19 mouse cellular contexts compared by ENCODE assay signal in genomic region chr13:3896032-3896431, GRCm38 (mm10). TPM values are rescaled to one million over a fixed set of nuclear protein-coding genes. Genes with fewer than 3 reads are reported as not detected.
"Had no signal": no experiment of that assay in that cellular context is flagged by ENCODE, and none has a peak within 500 bp of the region (broad histone marks: within the 10 kb centered on the region; RNA-seq: fewer than 3 reads in every experiment).

No protein-coding gene starts in this region.

- DNase-seq: kidney, adult 8-10 months; kidney, postnatal 25 days; right cerebral cortex, adult 18-20 months; right cerebral cortex, postnatal 25 days; thymus, adult 2 months; thymus, postnatal 36 days had no signal

- H3K27ac ChIP-seq: hindbrain, postnatal 0 days; left cerebral cortex, adult 2 months; limb, embryonic 10.5 days; midbrain, embryonic 13.5 days; neural tube, embryonic 15.5 days; stomach, postnatal 0 days had no signal

- H3K4me3 ChIP-seq: left cerebral cortex, adult 2 months; limb, embryonic 10.5 days; midbrain, embryonic 13.5 days; myocyte; neural tube, embryonic 15.5 days had no signal

- H3K9me3 ChIP-seq: limb, embryonic 10.5 days; midbrain, embryonic 13.5 days; neural tube, embryonic 15.5 days had no signal

- H3K9ac ChIP-seq: midbrain, embryonic 13.5 days; neural tube, embryonic 15.5 days had no signal

- H3K4me2 ChIP-seq: midbrain, embryonic 13.5 days; neural tube, embryonic 15.5 days had no signal

- ATAC-seq: hindbrain, postnatal 0 days; midbrain, embryonic 13.5 days had no signal

- H3K36me3 ChIP-seq: midbrain, embryonic 13.5 days; neural tube, embryonic 15.5 days had no signal

RNA-seq across cellular contexts. Expression of gene Tubal3, which starts 22.0 kb away (rescaled TPM):
- polyA plus RNA-seq: hindbrain, postnatal 0 days; kidney, embryonic 16.5 days; limb, embryonic 10.5 days; lung, embryonic 16.5 days; midbrain, embryonic 13.5 days; myocyte; neural tube, embryonic 11.5 days; neural tube, embryonic 15.5 days; stomach, postnatal 0 days; thymus, adult 2 months had no signal

RNA-seq across cellular contexts. Expression of gene Calm5, which starts 42.1 kb away (rescaled TPM):
- polyA plus RNA-seq: hindbrain, postnatal 0 days; intestine, embryonic 14.5 days; kidney, embryonic 16.5 days; limb, embryonic 10.5 days; liver, embryonic 16.5 days; lung, embryonic 16.5 days; midbrain, embryonic 13.5 days; myocyte; neural tube, embryonic 11.5 days; neural tube, embryonic 15.5 days; stomach, postnatal 0 days; thymus, adult 2 months had no signal

RNA-seq across cellular contexts. Expression of gene Ucn3, which starts 49.1 kb away (rescaled TPM):
- polyA plus RNA-seq: kidney, embryonic 16.5 days; limb, embryonic 14.5 days; liver, embryonic 16.5 days; lung, embryonic 16.5 days; midbrain, embryonic 13.5 days; myocyte; neural tube, embryonic 11.5 days; neural tube, embryonic 15.5 days; stomach, postnatal 0 days had no signal

RNA-seq across cellular contexts. Expression of gene Calm4, which starts 58.5 kb away (rescaled TPM):
- polyA plus RNA-seq: intestine, embryonic 14.5 days; kidney, embryonic 16.5 days; limb, embryonic 10.5 days; liver, embryonic 16.5 days; lung, embryonic 16.5 days; midbrain, embryonic 13.5 days; neural tube, embryonic 11.5 days had no signal
